Mouse (Mus musculus) E14TG2a.4 (cell line): ENCODE data around the gene Tigd4.

Experiments used
- CTCF ChIP-seq: conservative IDR thresholded peaks from 2 replicates; pipeline ENCODE4 v1.5.1; 2014; ENCODE audit warnings: low read length
- NANOG ChIP-seq: IDR thresholded peaks from 2 replicates; pipeline ENCODE4 v1.6.1; 2014; ENCODE audit warnings: borderline replicate concordance, low read length, mixed read lengths

DNA sequence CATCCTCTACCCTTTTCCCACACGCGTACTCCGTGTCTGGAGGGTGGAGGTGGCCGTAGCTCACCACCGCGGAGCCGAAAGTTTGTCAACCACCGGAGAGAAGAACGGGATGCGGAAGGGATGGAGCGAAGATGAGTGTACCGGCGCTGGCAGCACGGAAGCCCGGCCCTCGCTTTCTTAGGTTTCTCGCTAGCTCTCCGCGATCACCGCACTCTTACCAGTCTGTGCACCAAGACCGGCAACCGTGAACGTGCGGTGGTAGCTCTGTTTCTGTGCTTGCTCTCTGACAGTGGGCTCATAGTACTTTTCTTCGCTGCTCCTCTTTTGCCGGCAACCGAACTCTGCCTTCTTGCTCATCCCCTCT lies 10.5 kb upstream of the Tigd4 start:
- TF ChIP-seq CTCF (no peak), NANOG (no peak)
